Mouse (Mus musculus) neural tube, embryonic 14.5 days (tissue): ENCODE results near the gene 1700067P10Rik. TPM values are rescaled to one million over a fixed set of nuclear protein-coding genes. Genes with fewer than 3 reads are reported as not detected.

Experiments
- ATAC-seq: fragments of 200-750 bp; cut with Nextera tagmentation; 2 replicates; pipeline ENCODE4 v1.8.0; 2017; ENCODE audit warnings: low read depth, mild to moderate bottlenecking, moderate TSS enrichment, moderate library complexity
- H3K27ac ChIP-seq: fragments of 300-500 bp; sonication (generic); 2 replicates; pipeline ENCODE4 v1.5.1; 2014; ENCODE audit warnings: low read depth, mild to moderate bottlenecking, control low read depth, low read length, moderate library complexity, mixed read lengths
- H3K27me3 ChIP-seq: fragments of 300-500 bp; sonication (generic); 2 replicates; pipeline ENCODE4 v1.6.1; 2014; ENCODE audit warnings: low read length; ENCODE audit not compliant: control insufficient read depth, insufficient read depth
- H3K36me3 ChIP-seq: fragments of 300-500 bp; sonication (generic); 2 replicates; pipeline ENCODE4 v1.6.1; 2014; ENCODE audit warnings: low read length, mixed read lengths; ENCODE audit not compliant: control insufficient read depth, insufficient read depth
- H3K4me1 ChIP-seq: fragments of 300-500 bp; sonication (generic); 2 replicates; pipeline ENCODE4 v1.6.1; 2014; ENCODE audit warnings: low read length; ENCODE audit not compliant: control insufficient read depth, insufficient read depth
- H3K4me2 ChIP-seq: fragments of 300-500 bp; sonication (generic); 2 replicates; pipeline ENCODE4 v1.6.1; 2014; ENCODE audit warnings: mild to moderate bottlenecking, low read depth, low read length, control low read depth
- H3K4me3 ChIP-seq: fragments of 300-500 bp; sonication (generic); 2 replicates; pipeline ENCODE4 v1.5.1; 2014; ENCODE audit warnings: low read depth, low read length, control low read depth, mixed read lengths
- H3K9ac ChIP-seq: fragments of 300-500 bp; sonication (generic); replicated peaks from 2 replicates; pipeline ENCODE4 v1.6.1; 2014; ENCODE audit warnings: low read depth, mild to moderate bottlenecking, control low read depth, low read length, mixed read lengths
- H3K9me3 ChIP-seq: fragments of 300-500 bp; sonication (generic); 2 replicates; pipeline ENCODE4 v1.6.1; 2016; ENCODE audit warnings: low read length; ENCODE audit not compliant: control insufficient read depth
- WGBS: fragments of 180-500 bp; shearing (Covaris S2); extraction: QIAGEN DNeasy Blood & Tissue Kit; methylation state at CpG from one replicate; pipeline ENCODE4 v1.1.7; 2014; 5-methylcytosine and 5-hydroxymethylcytosine counted together
- polyA plus RNA-seq: library from polyadenylated mRNA; unstranded; fragments of >200 nt; fragmentation: Nextera tagmentation; extraction: Ambion mirVana; gene quantifications from 2 replicates; pipeline ENCODE4 v1.2.1, GENCODE M21; 2014

The 1700067P10Rik gene
- polyA plus RNA-seq, 1 experiment from 2014 or later = not detected

GRCm38 (mm10) chr17:48094820-48095680 is 5.9 kb downstream of the 1700067P10Rik start:
- H3K4me3 ChIP-seq = no peak overlapping the region; the same call in 1 of the 2 replicates
- no peaks in the 10 kb centered on the region for H3K9me3 ChIP-seq
- peak overlapping the region; percentile 35; the same call in 1 of the 2 replicates for H3K4me2 ChIP-seq
- H3K36me3 ChIP-seq = no peaks in the 10 kb centered on the region
- H3K9ac ChIP-seq = no peak overlapping the region
- no peak for ATAC-seq
- peaks cover 24% of the 10 kb centered on the region; the same call in 1 of the 2 replicates for H3K4me1 ChIP-seq
- WGBS = 8% methylated on average over 20 of the region's 20 CpGs
- H3K27me3 ChIP-seq = peaks cover 42% of the 10 kb centered on the region
- H3K27ac ChIP-seq = no peak overlapping the region

GRCm38 (mm10) chr17:48095718-48096121 is 6.6 kb downstream of the 1700067P10Rik start:
- Histone ChIP-seq H3K27ac (no peak overlapping the region), H3K4me1 (peaks cover 24% of the 10 kb centered on the region; the same call in 1 of the 2 replicates), H3K4me2 (peak overlapping the region; percentile 35; the same call in 1 of the 2 replicates), H3K27me3 (peaks cover 44% of the 10 kb centered on the region), H3K36me3 (no peaks in the 10 kb centered on the region), H3K4me3 (peak overlapping the region; percentile 7; the same call in 1 of the 2 replicates), H3K9me3 (no peaks in the 10 kb centered on the region), H3K9ac (no peak overlapping the region)
- WGBS = under 1% methylated on average over 26 of the region's 26 CpGs
- ATAC-seq = no peak

GRCm38 (mm10) chr17:48096321-48096720 is 7.2 kb downstream of the 1700067P10Rik start:
- WGBS = 3% methylated on average over 17 of the region's 17 CpGs

DNA sequence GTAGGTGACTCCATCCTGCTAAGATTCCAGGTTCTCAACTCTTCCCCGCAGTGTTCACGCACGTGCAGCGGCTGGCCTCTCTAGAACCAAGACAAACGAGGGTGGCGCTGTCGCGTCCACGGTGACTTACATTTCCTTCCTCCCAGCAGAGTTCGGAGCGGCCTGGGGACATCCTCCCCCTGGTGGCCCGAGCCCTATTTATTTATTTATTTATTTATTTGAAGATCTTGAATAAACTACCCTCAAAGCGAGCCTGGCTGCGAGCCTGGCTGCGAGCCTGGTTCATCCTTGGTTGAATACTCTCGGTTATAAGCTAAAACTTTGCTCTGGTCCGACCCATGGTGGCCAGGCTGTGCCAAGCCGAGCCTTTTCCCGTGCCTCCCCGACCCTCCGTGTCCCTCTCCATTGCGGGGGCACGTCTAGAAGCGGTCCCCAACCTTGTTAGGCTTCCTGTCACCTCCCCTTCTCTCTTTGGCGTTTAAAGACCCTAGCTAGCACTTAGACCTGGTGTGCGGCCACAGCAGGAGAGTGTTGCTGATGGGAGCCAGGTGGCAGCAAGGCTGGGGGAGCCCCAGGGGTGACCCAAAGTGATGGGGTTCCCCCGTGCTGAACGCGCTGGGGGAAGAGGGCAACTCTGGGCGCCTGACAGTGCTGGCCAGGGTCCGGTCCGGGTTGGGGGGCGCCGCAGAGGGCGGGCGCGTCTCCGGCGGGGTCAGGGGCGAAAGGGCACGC is 8.1 kb downstream of the 1700067P10Rik start:
- WGBS = 1% methylated on average over 38 of the region's 41 CpGs
- Histone ChIP-seq H3K27ac (no peak overlapping the region), H3K9me3 (no peaks in the 10 kb centered on the region), H3K9ac (no peak overlapping the region; the same call in 1 of the 2 replicates), H3K4me2 (peak overlapping the region; percentile 39), H3K4me1 (peaks cover 24% of the 10 kb centered on the region; the same call in 1 of the 2 replicates), H3K27me3 (peaks cover 44% of the 10 kb centered on the region), H3K4me3 (peak overlapping the region; percentile 17; the same call in 1 of the 2 replicates), H3K36me3 (no peaks in the 10 kb centered on the region)
- no peak for ATAC-seq

More at GRCm38 (mm10) chr17:48096321-48096720, 7.2 kb downstream of the 1700067P10Rik start:
- no peak overlapping the region for H3K4me3 ChIP-seq
- H3K9me3 ChIP-seq = no peaks in the 10 kb centered on the region
- peaks cover 44% of the 10 kb centered on the region for H3K27me3 ChIP-seq
- H3K4me2 ChIP-seq = no peak overlapping the region
- no peak overlapping the region for H3K9ac ChIP-seq
- H3K36me3 ChIP-seq = no peaks in the 10 kb centered on the region
- H3K27ac ChIP-seq = no peak overlapping the region
- H3K4me1 ChIP-seq = peaks cover 24% of the 10 kb centered on the region; the same call in 1 of the 2 replicates
- ATAC-seq = no peak

GRCm38 (mm10) chr17:48097743-48098527 is 8.8 kb downstream of the 1700067P10Rik start:
- H3K36me3 ChIP-seq = no peaks in the 10 kb centered on the region
- WGBS = 1% methylated on average over 39 of the region's 43 CpGs
- peaks cover 44% of the 10 kb centered on the region for H3K27me3 ChIP-seq
- no peaks in the 10 kb centered on the region for H3K9me3 ChIP-seq
- peak overlapping the region; percentile 39 for H3K4me2 ChIP-seq
- peaks cover 24% of the 10 kb centered on the region; the same call in 1 of the 2 replicates for H3K4me1 ChIP-seq
- H3K9ac ChIP-seq = no peak overlapping the region
- H3K4me3 ChIP-seq = peak overlapping the region; percentile 17; the same call in 1 of the 2 replicates
- no peak overlapping the region for H3K27ac ChIP-seq
- ATAC-seq = no peak

DNA sequence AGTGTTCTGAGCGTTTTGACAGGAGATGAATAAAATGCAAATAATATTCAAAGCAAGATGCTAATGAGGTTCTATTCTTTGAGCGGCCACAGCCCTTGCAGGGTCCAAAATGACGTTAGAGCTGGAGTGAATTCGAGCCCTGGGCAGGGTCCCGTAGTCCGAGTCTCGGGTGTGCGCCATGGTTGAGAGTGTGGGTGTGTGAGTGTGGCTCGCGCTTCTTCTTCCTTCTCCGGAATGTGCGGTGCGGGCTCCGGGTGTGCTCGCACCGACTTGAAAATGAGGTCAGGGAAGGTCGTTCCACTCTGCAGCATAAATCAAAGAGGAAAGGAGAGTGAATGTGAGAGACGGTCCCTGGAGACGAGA is 9.4 kb downstream of the 1700067P10Rik start:
- ATAC-seq = no peak
- H3K36me3 ChIP-seq = no peaks in the 10 kb centered on the region
- WGBS = under 1% methylated on average over 19 of the region's 19 CpGs
- H3K27ac ChIP-seq = no peak overlapping the region
- no peak overlapping the region for H3K9ac ChIP-seq
- no peaks in the 10 kb centered on the region for H3K9me3 ChIP-seq
- H3K4me1 ChIP-seq = peaks cover 24% of the 10 kb centered on the region; the same call in 1 of the 2 replicates
- peaks cover 44% of the 10 kb centered on the region for H3K27me3 ChIP-seq
- H3K4me2 ChIP-seq = no peak overlapping the region
- H3K4me3 ChIP-seq = no peak overlapping the region

GRCm38 (mm10) chr17:48099312-48099711 is 10.2 kb downstream of the 1700067P10Rik start:
- Histone ChIP-seq H3K36me3 (no peaks in the 10 kb centered on the region), H3K9me3 (no peaks in the 10 kb centered on the region), H3K4me1 (peaks cover 24% of the 10 kb centered on the region; the same call in 1 of the 2 replicates), H3K27me3 (peaks cover 42% of the 10 kb centered on the region), H3K9ac (no peak overlapping the region), H3K4me3 (no peak overlapping the region), H3K4me2 (no peak overlapping the region), H3K27ac (no peak overlapping the region)
- no peak for ATAC-seq
- 8% methylated on average over 11 of the region's 11 CpGs for WGBS
